7 mouse cellular contexts compared by ENCODE assay signal in genomic region chr8:84784681-84785505, GRCm38 (mm10). TPM values are rescaled to one million over a fixed set of nuclear protein-coding genes. Genes with fewer than 3 reads are reported as not detected.
DNase-seq lines count a peak whose midpoint lies in the region; ATAC-seq and TF ChIP-seq lines count a peak whose summit lies in the region.

No protein-coding gene starts in this region.

- no peak for DNase-seq in lung, postnatal 4 days
- no peak for DNase-seq in hindbrain, embryonic 14.5 days (ENCODE audit: low spot score)
- DNase-seq in urinary bladder, postnatal 36 days (ENCODE audit: low spot score in 2 of 2) = no peak

- H3K9me3 ChIP-seq in lung, embryonic 16.5 days (ENCODE audit: control insufficient read depth, low read length) = no peaks in the 10 kb centered on the region
- no peaks in the 10 kb centered on the region for H3K9me3 ChIP-seq in hindbrain, embryonic 14.5 days (ENCODE audit: control insufficient read depth, low read length)

- no peak overlapping the region for H3K27ac ChIP-seq in lung, embryonic 16.5 days (ENCODE audit: low read length)
- peak overlapping the region; percentile 97 for H3K27ac ChIP-seq in cortical plate, adult 2 months (ENCODE audit: insufficient read depth, low read length)
- no peak overlapping the region for H3K27ac ChIP-seq in hindbrain, embryonic 14.5 days
- no peak overlapping the region for H3K27ac ChIP-seq in small intestine, adult 2 months (ENCODE audit: insufficient read depth, low read depth, low read length)

- no peak for TF ChIP-seq CTCF in cortical plate, adult 2 months (IDR thresholded peaks at IDR 0.05; ENCODE audit: extremely low read depth, insufficient read depth, low read length)
- no peak for TF ChIP-seq CTCF in small intestine, adult 2 months (IDR thresholded peaks at IDR 0.05; ENCODE audit: extremely low read depth, insufficient read length, insufficient replicate concordance, low read depth, low read length)

- H3K36me3 ChIP-seq in lung, embryonic 16.5 days (ENCODE audit: control insufficient read depth, insufficient read depth, low read length) = no peaks in the 10 kb centered on the region
- no peaks in the 10 kb centered on the region for H3K36me3 ChIP-seq in hindbrain, embryonic 14.5 days (replicated peaks; ENCODE audit: control insufficient read depth, insufficient read depth)
- no peaks in the 10 kb centered on the region for H3K36me3 ChIP-seq in small intestine, adult 2 months (ENCODE audit: control insufficient read depth, insufficient read depth, low read length)

- peak overlapping the region; percentile 23 for H3K9ac ChIP-seq in lung, embryonic 16.5 days (ENCODE audit: low read length)
- peak overlapping the region; percentile 51 for H3K9ac ChIP-seq in hindbrain, embryonic 14.5 days

- H3K4me2 ChIP-seq in lung, embryonic 16.5 days (ENCODE audit: low read depth, low read length) = peak overlapping the region; percentile 50
- peak overlapping the region; percentile 45 for H3K4me2 ChIP-seq in hindbrain, embryonic 14.5 days (replicated peaks)

- ATAC-seq in lung, embryonic 16.5 days (ENCODE audit: low read depth) = no peak
- no peak for ATAC-seq in hindbrain, embryonic 14.5 days (ENCODE audit: low FRiP score)
- no peak for ATAC-seq in activated CD4-positive, CD25-positive, alpha-beta regulatory T cell, adult 4 months

- H3K27me3 ChIP-seq in lung, embryonic 16.5 days (ENCODE audit: control insufficient read depth, insufficient read depth, low read depth, low read length) = peaks cover 29% of the 10 kb centered on the region
- H3K27me3 ChIP-seq in hindbrain, embryonic 14.5 days (ENCODE audit: control insufficient read depth, insufficient read depth, low read length) = peaks cover 93% of the 10 kb centered on the region
- H3K27me3 ChIP-seq in small intestine, adult 2 months (ENCODE audit: control insufficient read depth, insufficient read depth, low read length) = peaks cover 22% of the 10 kb centered on the region

- no peak for TF ChIP-seq POLR2A in cortical plate, adult 2 months (IDR thresholded peaks at IDR 0.05; ENCODE audit: extremely low read depth, insufficient read depth, low read length)
- TF ChIP-seq POLR2A in small intestine, adult 2 months (IDR thresholded peaks at IDR 0.05; ENCODE audit: low read depth, low read length) = no peak

- H3K4me3 ChIP-seq in lung, embryonic 16.5 days (ENCODE audit: low read length) = peak overlapping the region; percentile 33
- peak overlapping the region; percentile 38 for H3K4me3 ChIP-seq in cortical plate, adult 2 months (ENCODE audit: insufficient read depth, low read length)
- H3K4me3 ChIP-seq in hindbrain, embryonic 14.5 days (replicated peaks; ENCODE audit: low read length) = peak overlapping the region; percentile 16
- peak overlapping the region; percentile 40 for H3K4me3 ChIP-seq in small intestine, adult 2 months (ENCODE audit: low read depth, low read length)

- 14% methylated on average over 48 of the region's 48 CpGs for WGBS in lung, embryonic 16.5 days
- 2% methylated on average over 48 of the region's 48 CpGs for WGBS in hindbrain, embryonic 14.5 days
- 17% methylated on average over 48 of the region's 48 CpGs for WGBS in small intestine, adult 2 months

- peaks cover 70% of the 10 kb centered on the region for H3K4me1 ChIP-seq in lung, embryonic 16.5 days (replicated peaks; ENCODE audit: control insufficient read depth, insufficient read depth, low read length)
- peaks cover 25% of the 10 kb centered on the region for H3K4me1 ChIP-seq in cortical plate, adult 2 months (ENCODE audit: control insufficient read depth, insufficient read depth, low read length)
- peaks cover 40% of the 10 kb centered on the region for H3K4me1 ChIP-seq in hindbrain, embryonic 14.5 days (replicated peaks; ENCODE audit: control insufficient read depth, insufficient read depth, low read length)
- peaks cover 28% of the 10 kb centered on the region for H3K4me1 ChIP-seq in small intestine, adult 2 months (ENCODE audit: control insufficient read depth, insufficient read depth, insufficient read length, low read length)

RNA-seq across cellular contexts. Expression of gene Nfix, which starts 15.3 kb away (rescaled TPM):
- polyA plus RNA-seq in lung, embryonic 16.5 days (2015; fragmentation: Nextera tagmentation; extraction: Ambion mirVana) = 43.9 and 44.6 TPM in 2 replicates
- 82.8 and 89.1 TPM in 2 replicates for polyA plus RNA-seq in cortical plate, adult 2 months (2012; rRNA removed)
- polyA plus RNA-seq in hindbrain, embryonic 14.5 days (2014; fragmentation: Nextera tagmentation; extraction: Ambion mirVana) = 78.8 and 82.4 TPM in 2 replicates
- polyA plus RNA-seq in small intestine, adult 2 months (2012; rRNA removed) = 22.3 and 26.1 TPM in 2 replicates
- polyA plus RNA-seq in activated CD4-positive, CD25-positive, alpha-beta regulatory T cell, adult 4 months (2017; shearing (Covaris generic)) = 1 to 10 TPM; 2.0 to 2.2 TPM

RNA-seq across cellular contexts. Expression of gene Dand5, which starts 37.7 kb away (rescaled TPM):
- 6.3 and 6.5 TPM in 2 replicates for polyA plus RNA-seq in lung, embryonic 16.5 days (2015; fragmentation: Nextera tagmentation; extraction: Ambion mirVana)
- polyA plus RNA-seq in cortical plate, adult 2 months (2012; rRNA removed) = 14.9 and 16.0 TPM in 2 replicates
- 13.5 and 14.6 TPM in 2 replicates for polyA plus RNA-seq in hindbrain, embryonic 14.5 days (2014; fragmentation: Nextera tagmentation; extraction: Ambion mirVana)
- 0.98 and 2.1 TPM in 2 replicates for polyA plus RNA-seq in small intestine, adult 2 months (2012; rRNA removed)
- 1 to 10 TPM; 4.2 to 4.5 TPM for polyA plus RNA-seq in activated CD4-positive, CD25-positive, alpha-beta regulatory T cell, adult 4 months (2017; shearing (Covaris generic))

RNA-seq across cellular contexts. Expression of gene Gadd45gip1, which starts 46.4 kb away (rescaled TPM):
- polyA plus RNA-seq in lung, embryonic 16.5 days (2015; fragmentation: Nextera tagmentation; extraction: Ambion mirVana) = 38.6 and 43.0 TPM in 2 replicates
- 26.0 and 31.2 TPM in 2 replicates for polyA plus RNA-seq in cortical plate, adult 2 months (2012; rRNA removed)
- polyA plus RNA-seq in hindbrain, embryonic 14.5 days (2014; fragmentation: Nextera tagmentation; extraction: Ambion mirVana) = 35.0 and 37.4 TPM in 2 replicates
- polyA plus RNA-seq in small intestine, adult 2 months (2012; rRNA removed) = 50.5 and 64.1 TPM in 2 replicates
- 10 to 100 TPM; 18.5 to 21.5 TPM for polyA plus RNA-seq in activated CD4-positive, CD25-positive, alpha-beta regulatory T cell, adult 4 months (2017; shearing (Covaris generic))

RNA-seq across cellular contexts. Expression of gene Rad23a, which starts 55.6 kb away (rescaled TPM):
- 110 and 120 TPM in 2 replicates for polyA plus RNA-seq in lung, embryonic 16.5 days (2015; fragmentation: Nextera tagmentation; extraction: Ambion mirVana)
- polyA plus RNA-seq in cortical plate, adult 2 months (2012; rRNA removed) = 84.7 and 85.9 TPM in 2 replicates
- polyA plus RNA-seq in hindbrain, embryonic 14.5 days (2014; fragmentation: Nextera tagmentation; extraction: Ambion mirVana) = 75.7 and 81.1 TPM in 2 replicates
- polyA plus RNA-seq in small intestine, adult 2 months (2012; rRNA removed) = 26.4 and 47.5 TPM in 2 replicates
- 100 to 1,000 TPM; 125 to 131 TPM for polyA plus RNA-seq in activated CD4-positive, CD25-positive, alpha-beta regulatory T cell, adult 4 months (2017; shearing (Covaris generic))
